Mouse (Mus musculus) T-helper 17 cell (primary cell): ENCODE results near the gene Zbtb18.

Experiments
- in situ Hi-C, 2 experiments: fragments of 300-600 bp; cut with MboI, MseI; formaldehyde crosslinking; loops; 1 replicate in 1 of 2; 2 replicates in 1 of 2; pipeline ENCODE4 v1.15.1; 2025; ENCODE audit warnings: high pct_unique_total_duplicates in 2 of 2

Zbtb18 gene

GRCm38 (mm10) chr1:177442196-177442808 is at the start of gene Zbtb18:
Zbtb18 (plus strand) TSS chr1:177442351.
- in situ Hi-C loops = loop anchor here (10.0 kb wide), 2 partner anchors 188 to 342 kb away; partner anchors contain the start of gene Akt3 (in 1 of the 2)

- in situ Hi-C loops = no loop called here
Observed at GRCm38 (mm10) chr1:177397455-177397854, 44.7 kb upstream of the Zbtb18 start.

- in situ Hi-C loops = loop anchor here (5.0 to 10.0 kb wide), 3 partner anchors 270 to 282 kb away; no protein-coding TSS in a partner anchor
Observed at GRCm38 (mm10) chr1:177405170-177405569, 37.0 kb upstream of the Zbtb18 start.

GRCm38 (mm10) chr1:177408690-177409089 is 33.5 kb upstream of the Zbtb18 start:
- in situ Hi-C loops = loop anchor here (5.0 to 10.0 kb wide), 3 partner anchors 274 to 279 kb away; no protein-coding TSS in a partner anchor

GRCm38 (mm10) chr1:177410769-177411348 is 31.3 kb upstream of the Zbtb18 start:
- in situ Hi-C loops = loop anchor here in 1 of 2 experiments (5.0 kb wide), 1 partner anchor 106 kb away; no protein-coding TSS in a partner anchor

- in situ Hi-C loops = loop anchor here in 1 of 2 experiments (5.0 kb wide), 1 partner anchor 106 kb away; no protein-coding TSS in a partner anchor
Observed at GRCm38 (mm10) chr1:177411359-177412358, 30.5 kb upstream of the Zbtb18 start.

GRCm38 (mm10) chr1:177419331-177419730 is 22.8 kb upstream of the Zbtb18 start:
- in situ Hi-C loops = no loop called here

- in situ Hi-C loops = no loop called here
Observed at GRCm38 (mm10) chr1:177420126-177420525, 22.0 kb upstream of the Zbtb18 start.

- in situ Hi-C loops = no loop called here
Observed at GRCm38 (mm10) chr1:177427862-177428261, 14.3 kb upstream of the Zbtb18 start.

GRCm38 (mm10) chr1:177428338-177428737 is 13.8 kb upstream of the Zbtb18 start:
- in situ Hi-C loops = no loop called here

- in situ Hi-C loops = no loop called here
Observed at GRCm38 (mm10) chr1:177429067-177429466, 13.1 kb upstream of the Zbtb18 start.

GRCm38 (mm10) chr1:177440411-177440810 is 1.7 kb upstream of the Zbtb18 start:
- in situ Hi-C loops = loop anchor here (10.0 kb wide), 2 partner anchors 186 to 344 kb away; partner anchors contain the start of gene Akt3 (in 1 of the 2)

- in situ Hi-C loops = loop anchor here (10.0 kb wide), 2 partner anchors 186 to 344 kb away; partner anchors contain the start of gene Akt3 (in 1 of the 2)
Observed at GRCm38 (mm10) chr1:177440981-177441491, 1.1 kb upstream of the Zbtb18 start.

- in situ Hi-C loops = loop anchor here (10.0 kb wide), 2 partner anchors 187 to 343 kb away; partner anchors contain the start of gene Akt3 (in 1 of the 2)
Observed at GRCm38 (mm10) chr1:177441492-177442195, 507 bp upstream of the Zbtb18 start.

- in situ Hi-C loops = loop anchor here (10.0 kb wide), 2 partner anchors 188 to 342 kb away; partner anchors contain the start of gene Akt3 (in 1 of the 2)
Observed at GRCm38 (mm10) chr1:177442821-177443723, 921 bp downstream of the Zbtb18 start.

GRCm38 (mm10) chr1:177443724-177444482 is 1.8 kb downstream of the Zbtb18 start:
- in situ Hi-C loops = loop anchor here (10.0 kb wide), 2 partner anchors 189 to 341 kb away; partner anchors contain the start of gene Akt3 (in 1 of the 2)

GRCm38 (mm10) chr1:177444483-177444810 is 2.3 kb downstream of the Zbtb18 start:
- in situ Hi-C loops = loop anchor here (10.0 kb wide), 2 partner anchors 190 to 340 kb away; partner anchors contain the start of gene Akt3 (in 1 of the 2)

GRCm38 (mm10) chr1:177444941-177445340 is 2.8 kb downstream of the Zbtb18 start:
- in situ Hi-C loops = loop anchor here (10.0 kb wide), 2 partner anchors 190 to 340 kb away; partner anchors contain the start of gene Akt3 (in 1 of the 2)
